Mouse (Mus musculus) bone marrow, adult 2 months (tissue): ENCODE data around the gene Depdc1b.

ENCODE experiments used
- CTCF ChIP-seq: fragments of 200-500 bp; IDR thresholded peaks from 2 replicates; pipeline ENCODE4 v1.5.1; 2011; ENCODE audit warnings: low read length, control low read depth; ENCODE audit not compliant: control insufficient read depth, insufficient read depth
- POLR2A ChIP-seq: fragments of 200-500 bp; IDR thresholded peaks from 2 replicates; pipeline ENCODE4 v1.6.1; 2011; ENCODE audit warnings: low read depth, mild to moderate bottlenecking, control low read depth, low read length, borderline replicate concordance; ENCODE audit not compliant: control insufficient read depth

DNA sequence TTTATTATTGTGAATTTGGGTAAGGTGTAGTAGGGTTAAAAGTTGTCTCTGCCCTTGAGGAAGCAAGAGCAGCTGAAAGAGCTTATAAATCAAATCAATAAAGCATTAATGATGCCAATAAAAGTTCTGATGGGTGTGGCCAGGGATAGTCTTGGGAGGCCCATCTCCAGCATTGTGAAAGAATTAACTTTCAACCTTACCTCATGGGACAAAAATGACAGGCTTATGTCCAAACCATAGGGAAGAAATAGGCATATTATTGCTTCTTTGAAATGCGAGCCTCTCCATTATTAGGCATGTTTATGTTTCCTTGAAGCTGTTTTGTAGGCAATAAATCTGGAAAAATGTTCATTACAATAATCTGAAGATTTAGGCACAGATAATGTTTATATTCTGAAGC lies 122.9 kb downstream of the Depdc1b start:
- TF ChIP-seq POLR2A (no peak), CTCF (no peak)
